Mouse (Mus musculus) ovary, postnatal 36 days (tissue): ENCODE measurements at regions not wholly inside any gene's neighbourhood (a gene's known extent, or its start where the extent isn't known, plus 50 kb on each side); places are given as distances from the start of the nearest gene placed in this dataset.

ENCODE experiments used
- DNase-seq: peaks from one replicate; pipeline ENCODE4 v3.0.0; 2022; ENCODE audit warnings: low spot score, mixed read lengths

- DNase-seq: no peak
Observed at GRCm38 (mm10) chr4:153019211-153019610, 463.4 kb downstream of the Ajap1 start.

GRCm38 (mm10) chr4:153018138-153018921 lies 464.3 kb downstream of the Ajap1 start:
- DNase-seq: no peak

- DNase-seq: no peak
Observed at GRCm38 (mm10) chr4:153017816-153018137, 464.8 kb downstream of the Ajap1 start.

GRCm38 (mm10) chr4:153003338-153003737 lies 479.3 kb downstream of the Ajap1 start:
- DNase-seq: no peak

- DNase-seq: no peak
Observed at GRCm38 (mm10) chr4:153002516-153002915, 480.1 kb downstream of the Ajap1 start.

- DNase-seq: no peak
Observed at GRCm38 (mm10) chr4:153001761-153002160, 480.9 kb downstream of the Ajap1 start.

- DNase-seq: no peak
Observed at GRCm38 (mm10) chr4:152999526-152999925, 483.1 kb downstream of the Ajap1 start.

- no peak for DNase-seq
Observed at GRCm38 (mm10) chr4:152997251-152997650, 485.4 kb downstream of the Ajap1 start.

GRCm38 (mm10) chr4:152996641-152997040 lies 486.0 kb downstream of the Ajap1 start:
- DNase-seq: no peak

GRCm38 (mm10) chr4:152995052-152995595 lies 487.5 kb downstream of the Ajap1 start:
- DNase-seq: no peak

- no peak for DNase-seq
Observed at GRCm38 (mm10) chr4:152994206-152994605, 488.4 kb downstream of the Ajap1 start.

- no peak for DNase-seq
Observed at GRCm38 (mm10) chr4:152990266-152990665, 492.3 kb downstream of the Ajap1 start.

GRCm38 (mm10) chr4:152987726-152988125 lies 494.9 kb downstream of the Ajap1 start:
- DNase-seq: no peak

- DNase-seq: no peak
Observed at GRCm38 (mm10) chr4:152975012-152975675, 497.5 kb upstream of the Kcnab2 start.

GRCm38 (mm10) chr4:152963001-152963400 lies 485.3 kb upstream of the Kcnab2 start:
- DNase-seq: no peak

GRCm38 (mm10) chr4:152962165-152962564 lies 484.5 kb upstream of the Kcnab2 start:
- DNase-seq: no peak

- no peak for DNase-seq
Observed at GRCm38 (mm10) chr4:152961677-152962076, 484.0 kb upstream of the Kcnab2 start.

- no peak for DNase-seq
Observed at GRCm38 (mm10) chr4:152959627-152960230, 482.1 kb upstream of the Kcnab2 start.

- no peak for DNase-seq
Observed at GRCm38 (mm10) chr4:152953237-152953974, 475.7 kb upstream of the Kcnab2 start.

- no peak for DNase-seq
Observed at GRCm38 (mm10) chr4:152948956-152949355, 471.3 kb upstream of the Kcnab2 start.

GRCm38 (mm10) chr4:152941159-152941558 lies 463.5 kb upstream of the Kcnab2 start:
- DNase-seq: no peak

GRCm38 (mm10) chr4:152936614-152937013 lies 458.9 kb upstream of the Kcnab2 start:
- DNase-seq: no peak
